Mouse (Mus musculus) urinary bladder, postnatal 36 days (tissue): ENCODE measurements around the gene C3.

ENCODE experiments used
- DNase-seq, 2 experiments: peaks; one replicate each; pipeline ENCODE4 v3.0.0; 2022; ENCODE audit warnings: low spot score in 2 of 2, mixed read lengths in 1 of 2

C3 gene

DNA sequence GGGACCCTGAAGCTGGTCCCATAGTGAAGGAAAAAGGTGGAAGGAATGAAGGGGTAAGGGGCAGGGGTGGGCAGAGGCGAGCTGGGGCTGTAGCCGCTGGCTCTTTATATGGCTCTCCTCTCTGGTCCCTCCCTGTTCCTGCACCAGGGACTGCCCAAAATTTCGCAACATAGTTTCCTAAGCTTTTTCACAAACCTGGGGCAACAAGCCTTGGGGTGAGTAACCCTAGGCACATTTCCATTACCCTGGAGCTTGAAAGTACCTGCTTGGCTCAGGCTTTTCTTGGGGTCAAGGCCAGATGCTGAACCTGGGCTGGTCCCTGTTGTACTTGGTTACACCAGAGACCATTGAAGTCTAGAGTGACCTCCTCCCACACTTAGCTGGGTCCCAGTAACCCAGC is at the start of gene C3:
TSS of gene C3 (minus strand) at position 123 of the 400 bp plus-strand sequence.
- DNase-seq = peak; percentile 10 to 64

DNA sequence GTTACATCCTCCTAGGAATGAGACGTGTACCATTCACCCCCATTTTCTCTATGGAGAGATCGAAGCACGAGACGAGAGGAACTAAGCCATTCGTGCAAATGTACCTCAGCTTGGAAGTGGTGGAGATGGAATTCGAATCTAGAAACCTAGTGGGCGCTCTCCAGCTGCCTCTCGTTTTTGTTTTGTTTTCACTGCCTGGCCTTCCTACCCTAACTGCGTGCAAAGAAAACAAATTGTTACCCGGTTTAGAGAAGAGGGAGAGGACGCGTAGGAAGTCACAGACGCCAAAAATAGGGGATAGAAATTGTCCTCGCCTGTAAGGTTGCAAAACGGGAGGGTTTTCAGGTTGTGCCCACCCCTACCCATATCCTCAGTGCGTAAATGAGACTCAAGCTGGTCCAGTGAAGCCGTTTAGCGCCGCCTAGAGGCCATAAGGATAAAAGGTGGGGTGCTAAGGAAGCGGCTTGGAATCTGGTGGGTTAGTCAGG is 48.7 kb upstream of the C3 start:
- peak; percentile 72 to 74 for DNase-seq

GRCm38 (mm10) chr17:57275997-57276351 is 48.0 kb upstream of the C3 start:
- DNase-seq = no peak

GRCm38 (mm10) chr17:57275111-57275996 is 47.4 kb upstream of the C3 start:
- DNase-seq = peak; percentile 93 to 94

GRCm38 (mm10) chr17:57274686-57275085 is 46.8 kb upstream of the C3 start:
- no peak for DNase-seq

GRCm38 (mm10) chr17:57273846-57274245 is 45.9 kb upstream of the C3 start:
- DNase-seq = no peak

GRCm38 (mm10) chr17:57271301-57271700 is 43.4 kb upstream of the C3 start:
- DNase-seq = no peak

GRCm38 (mm10) chr17:57267556-57268126 is 39.7 kb upstream of the C3 start:
- DNase-seq = peak in 1 of 2 experiments; percentile 56

- peak; percentile 82 to 89 for DNase-seq
Observed at GRCm38 (mm10) chr17:57264972-57265945, 37.3 kb upstream of the C3 start.

DNA sequence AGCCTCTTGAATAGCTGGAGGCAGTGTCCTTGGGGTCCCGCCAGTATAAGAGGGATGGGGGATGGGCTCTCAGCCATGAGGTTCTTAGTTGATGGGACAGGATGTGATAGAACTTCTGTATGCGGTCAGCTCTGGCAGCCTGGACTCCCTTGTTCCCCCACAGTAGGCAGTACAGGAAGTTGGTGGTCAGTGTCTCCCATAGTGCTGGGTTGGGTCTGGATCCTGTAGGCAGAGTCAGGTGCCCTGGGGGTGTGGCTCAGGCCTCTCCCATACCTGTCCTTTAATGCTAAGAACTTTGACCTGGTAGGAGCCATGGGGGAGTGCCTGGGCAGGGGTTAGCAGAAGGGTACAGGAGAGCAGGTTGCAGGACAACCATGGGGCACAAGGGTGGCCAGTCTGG is 36.2 kb upstream of the C3 start:
- no peak for DNase-seq

DNA sequence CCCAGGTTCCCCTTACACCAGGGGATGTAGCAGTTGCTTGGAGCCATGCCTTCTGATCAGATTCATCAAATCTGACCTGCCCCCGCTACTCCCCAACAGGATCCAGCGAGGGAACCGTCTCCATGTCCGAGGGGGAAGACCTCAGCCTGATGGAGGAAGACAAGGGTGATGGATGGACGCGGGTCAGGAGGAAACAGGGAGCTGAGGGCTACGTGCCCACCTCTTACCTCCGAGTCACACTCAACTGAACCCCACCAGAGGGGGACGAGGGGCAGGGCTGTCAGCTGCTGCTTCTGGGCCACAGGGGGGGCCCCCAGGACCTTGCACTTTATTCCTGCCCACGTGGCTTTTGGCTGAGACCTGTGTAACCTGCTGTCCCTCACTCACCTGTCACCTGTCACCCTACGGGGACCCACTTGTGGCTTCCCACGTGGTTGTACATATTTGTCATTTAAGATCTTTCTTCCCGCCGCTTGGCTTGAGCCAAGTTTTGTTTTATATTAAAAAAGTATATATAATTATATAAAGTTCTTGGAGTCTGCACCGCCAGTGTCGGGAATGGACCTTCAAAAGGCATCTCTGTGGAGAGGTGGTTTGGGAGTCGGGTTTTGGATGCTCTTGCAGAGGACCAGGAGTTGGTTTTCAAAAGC is 35.1 kb upstream of the C3 start:
- DNase-seq = no peak

DNA sequence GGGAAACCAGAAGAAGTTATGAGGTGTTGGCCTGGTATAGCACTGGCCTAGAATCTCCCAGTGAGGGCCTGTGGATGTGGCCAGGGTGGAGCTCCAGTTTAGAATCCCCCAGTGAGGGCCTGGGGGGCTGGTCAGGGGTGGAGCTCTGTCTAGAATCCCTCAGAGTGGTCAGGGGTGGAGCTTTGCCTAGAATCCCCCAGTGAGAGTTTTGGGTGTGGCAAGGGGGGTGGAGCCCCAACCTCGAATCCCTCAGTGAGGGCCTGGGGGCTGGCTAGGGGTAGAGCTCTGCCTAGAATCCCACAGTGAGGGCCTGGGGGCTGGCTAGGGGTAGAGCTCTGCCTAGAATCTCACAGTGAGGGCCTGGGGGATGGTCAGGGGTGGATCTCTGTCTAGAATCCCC is 33.9 kb upstream of the C3 start:
- no peak for DNase-seq

DNA sequence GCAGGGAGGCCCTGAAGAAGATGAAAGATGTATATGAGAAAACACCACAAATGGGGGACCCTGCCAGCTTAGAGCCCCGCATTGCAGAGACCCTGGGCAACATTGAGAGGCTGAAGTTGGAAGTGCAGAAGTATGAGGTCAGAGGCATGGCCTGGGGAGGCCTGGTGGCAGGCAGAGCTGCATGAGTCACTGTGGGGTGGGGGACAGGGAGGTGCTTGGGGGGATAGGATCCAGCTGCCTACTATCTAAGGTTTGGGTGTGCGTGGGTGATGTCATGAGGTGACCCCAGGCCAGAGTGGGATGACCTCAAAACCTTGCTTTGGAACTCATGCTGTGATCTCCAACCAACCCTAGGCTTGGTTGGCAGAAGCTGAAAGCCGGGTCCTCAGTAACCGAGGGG is 33.4 kb upstream of the C3 start:
- DNase-seq = no peak

DNA sequence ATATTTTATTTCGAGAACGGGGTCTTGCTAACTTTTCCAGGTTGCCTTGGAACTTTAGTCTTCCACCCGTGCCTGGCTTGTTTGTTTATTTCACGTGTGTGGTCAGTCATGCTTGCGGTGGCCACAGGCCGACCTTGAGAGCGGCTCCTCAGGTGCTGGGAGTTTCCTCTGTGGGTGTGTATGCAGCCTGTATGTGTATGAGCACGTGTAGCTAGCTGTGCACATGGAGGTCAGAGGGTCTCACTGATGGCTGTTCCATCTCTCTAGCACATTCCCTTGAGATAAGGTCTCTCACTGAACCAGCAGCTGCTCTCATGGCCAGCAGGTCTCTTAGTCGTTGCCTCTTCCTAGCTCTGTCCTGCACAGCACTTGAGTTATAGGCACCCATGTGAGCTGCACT is 32.4 kb upstream of the C3 start:
- DNase-seq = no peak

DNA sequence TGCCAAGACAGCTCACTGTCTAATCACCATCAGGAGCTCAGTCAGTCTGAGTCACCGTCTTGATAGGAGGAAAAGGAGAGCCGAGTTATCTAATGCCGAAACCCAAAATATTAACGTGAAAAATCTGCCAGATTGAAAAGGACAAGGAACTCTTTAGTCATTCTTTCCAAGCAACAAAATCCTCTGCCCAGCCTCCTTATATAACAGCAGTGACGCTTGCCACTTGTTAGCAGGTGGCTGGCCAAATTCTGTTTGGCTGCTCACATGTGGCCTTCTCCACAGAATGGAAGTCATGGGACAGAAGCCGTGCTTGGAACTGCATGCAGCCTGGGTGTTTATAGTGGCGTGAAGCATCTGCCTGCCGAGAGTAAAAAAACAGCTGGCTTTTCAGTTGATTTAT is 31.8 kb upstream of the C3 start:
- peak in 1 of 2 experiments; percentile 55 for DNase-seq

DNA sequence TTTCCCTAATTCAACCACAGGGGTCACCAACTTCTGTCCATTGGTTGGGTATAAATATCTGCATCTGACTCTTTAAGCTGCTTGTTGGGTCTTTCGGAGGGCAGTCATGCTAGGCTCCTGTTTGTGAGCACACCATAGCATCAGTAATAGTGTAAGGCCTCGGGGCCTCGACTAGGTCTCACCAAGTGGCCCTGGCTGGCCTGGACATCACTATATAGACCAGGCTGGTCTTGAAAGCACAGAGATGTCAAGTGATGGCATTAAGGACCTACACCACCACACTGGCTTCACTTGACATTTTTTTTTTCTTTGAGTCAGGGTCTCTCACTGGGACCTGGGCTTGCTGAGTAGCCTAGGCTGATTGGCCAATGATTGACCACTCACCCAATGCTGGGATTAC is 30.3 kb upstream of the C3 start:
- DNase-seq = no peak

DNA sequence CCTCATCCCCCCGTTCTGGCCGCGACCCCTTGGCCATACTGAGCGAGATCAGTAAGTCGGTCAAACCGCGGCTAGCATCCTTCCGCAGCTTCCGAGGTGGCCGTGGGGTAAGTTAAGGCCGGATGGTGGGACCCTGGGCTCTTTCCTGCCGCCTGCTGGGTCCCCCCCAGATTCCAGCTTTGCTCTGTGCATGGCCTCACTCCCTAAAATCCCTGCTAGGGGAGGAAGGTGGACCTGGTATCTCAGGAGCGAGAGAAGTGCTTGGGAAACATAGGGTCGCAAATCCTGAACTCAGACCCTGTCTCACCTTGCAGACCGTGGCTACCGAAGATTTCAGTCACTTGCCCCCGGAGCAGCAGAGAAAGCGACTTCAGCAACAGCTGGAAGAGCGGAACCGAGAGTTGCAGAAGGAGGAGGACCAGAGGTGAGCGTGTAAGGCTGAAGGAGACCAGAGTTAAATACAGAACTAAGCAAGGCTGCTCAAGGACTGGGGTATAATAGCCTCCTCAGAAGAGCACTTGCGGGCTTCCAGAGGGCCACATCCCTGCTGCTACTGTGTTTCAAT is 29.1 kb upstream of the C3 start:
- DNase-seq = no peak

DNA sequence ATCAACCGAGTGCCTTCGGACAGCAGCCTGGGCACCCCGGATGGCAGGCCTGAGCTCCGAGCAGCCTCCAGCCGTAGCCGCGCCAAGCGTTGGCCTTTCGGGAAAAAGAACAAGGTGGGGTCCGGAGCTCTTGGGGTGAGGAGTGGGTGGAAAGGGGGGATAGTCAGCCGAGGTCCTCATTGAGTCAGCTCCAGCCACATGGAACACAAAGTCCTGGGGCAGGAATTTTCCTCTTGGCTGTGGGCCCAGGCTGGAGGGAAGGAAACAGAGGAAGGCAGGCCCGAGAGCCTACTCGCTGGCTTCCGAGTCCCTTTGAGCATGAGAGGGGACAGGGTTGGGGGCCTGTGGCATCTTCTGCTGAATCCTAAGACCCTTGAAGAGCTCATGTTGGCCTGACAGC is 27.4 kb upstream of the C3 start:
- peak in 1 of 2 experiments; percentile 39 for DNase-seq

DNA sequence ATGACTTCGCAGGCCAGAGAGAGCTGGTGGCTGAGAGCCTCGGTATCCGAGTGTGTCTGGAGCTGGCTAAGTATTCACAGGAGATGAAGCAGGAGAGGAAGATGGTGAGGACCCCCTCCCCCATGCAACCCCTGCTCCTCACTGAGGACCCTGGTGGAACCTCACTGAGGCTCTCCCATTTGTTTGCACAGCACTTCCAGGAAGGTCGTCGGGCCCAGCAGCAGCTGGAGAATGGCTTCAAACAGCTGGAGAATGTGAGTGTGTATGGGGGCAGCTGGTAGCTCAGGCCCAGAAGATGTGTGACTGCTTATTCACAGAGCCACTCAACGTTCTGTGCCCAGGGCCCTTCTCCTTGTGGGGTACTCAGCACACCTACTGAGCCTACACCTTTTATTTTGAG is 25.4 kb upstream of the C3 start:
- no peak for DNase-seq

- no peak for DNase-seq
Observed at GRCm38 (mm10) chr17:57251431-57251830, 23.5 kb upstream of the C3 start.

GRCm38 (mm10) chr17:57250461-57251160 is 22.7 kb upstream of the C3 start:
- DNase-seq = peak; percentile 57 to 72
